Mouse (Mus musculus): ENCODE measurements at regions not wholly inside any gene's neighbourhood (a gene's known extent, or its start where the extent isn't known, plus 50 kb on each side); places are given as distances from the start of the nearest gene placed in this dataset.

- TF ChIP-seq CTCF (IDR thresholded peaks at IDR 0.05; ENCODE audit: low read depth) (peak; percentile 58), EP300 (IDR thresholded peaks at IDR 0.05; ENCODE audit: low read depth) (no peak)
Observed at GRCm38 (mm10) chr9:122476356-122476755, 124.9 kb downstream of the Abhd5 start.

Data from heart, postnatal 0 days (tissue).